Mouse (Mus musculus) kidney, embryonic 16.5 days (tissue): Measurements from ENCODE around the gene Slc4a2. TPM values are rescaled to one million over a fixed set of nuclear protein-coding genes. Genes with fewer than 3 reads are reported as not detected.
"Not testable (repeated sequence)": the region's sequence is repeated elsewhere in the genome, so short reads cannot be mapped to it uniquely, and the experiment has no call there.

Source experiments
- ATAC-seq: fragments of 200-750 bp; cut with Nextera tagmentation; 2 replicates; pipeline ENCODE4 v1.8.0; 2017; ENCODE audit warnings: moderate TSS enrichment; ENCODE audit not compliant: low FRiP score, low TSS enrichment
- H3K27ac ChIP-seq: fragments of 300-500 bp; sonication (generic); 2 replicates; pipeline ENCODE4 v1.5.1; 2014; ENCODE audit warnings: low read length
- H3K27me3 ChIP-seq: fragments of 300-500 bp; sonication (generic); 2 replicates; pipeline ENCODE4 v1.6.1; 2014; ENCODE audit warnings: low read length, control low read depth, mixed read lengths; ENCODE audit not compliant: insufficient read depth
- H3K36me3 ChIP-seq: fragments of 300-500 bp; sonication (generic); 2 replicates; pipeline ENCODE4 v1.6.1; 2014; ENCODE audit warnings: low read length, control low read depth, mixed read lengths; ENCODE audit not compliant: insufficient read depth
- H3K4me1 ChIP-seq: fragments of 300-500 bp; sonication (generic); 2 replicates; pipeline ENCODE4 v1.6.1; 2014; ENCODE audit warnings: low read length, control low read depth, mixed read lengths; ENCODE audit not compliant: insufficient read depth
- H3K4me2 ChIP-seq: fragments of 300-500 bp; sonication (generic); replicated peaks from 2 replicates; pipeline ENCODE4 v1.6.1; 2014; ENCODE audit warnings: low read depth, low read length
- H3K4me3 ChIP-seq: fragments of 300-500 bp; sonication (generic); 2 replicates; pipeline ENCODE4 v1.5.1; 2014; ENCODE audit warnings: mild to moderate bottlenecking, low read length
- H3K9ac ChIP-seq: fragments of 300-500 bp; sonication (generic); replicated peaks from 2 replicates; pipeline ENCODE4 v1.6.1; 2014; ENCODE audit warnings: low read length
- H3K9me3 ChIP-seq: fragments of 300-500 bp; sonication (generic); 2 replicates; pipeline ENCODE4 v1.6.1; 2016; ENCODE audit warnings: low read length, control low read depth
- WGBS: fragments of 180-500 bp; shearing (Covaris S2); extraction: QIAGEN DNeasy Blood & Tissue Kit; methylation state at CpG from one replicate; pipeline ENCODE4 v1.1.7; 2014; 5-methylcytosine and 5-hydroxymethylcytosine counted together
- polyA plus RNA-seq: library from polyadenylated mRNA; unstranded; fragments of >200 nt; fragmentation: Nextera tagmentation; extraction: Ambion mirVana; gene quantifications from 2 replicates; pipeline ENCODE4 v1.2.1, GENCODE M21; 2015

Slc4a2 gene
- polyA plus RNA-seq, 1 experiment from 2014 or later = 53.8 TPM

- Histone ChIP-seq H3K4me1 (peaks cover 19% of the 10 kb centered on the region; the same call in 1 of the 2 replicates), H3K27me3 (peaks cover 3% of the 10 kb centered on the region; the same call in 1 of the 2 replicates), H3K4me3 (peak within 1 kb of the TSS; percentile 58), H3K27ac (peak within 1 kb of the TSS; percentile 54), H3K4me2 (peak within 1 kb of the TSS; percentile 53), H3K9ac (peak within 1 kb of the TSS; percentile 76), H3K36me3 (no peaks in the 10 kb centered on the region), H3K9me3 (no peaks in the 10 kb centered on the region)
- 23% methylated on average over 7 of the region's 7 CpGs for WGBS
- no peak for ATAC-seq
These were observed 30.1 kb upstream of the Slc4a2 start, which contains the start of gene Abcb8 for GRCm38 (mm10) chr5:24393392-24393997. Gene Abcb8, plus strand, starts transcription at chr5:24393663.

GRCm38 (mm10) chr5:24394165-24394894 lies 29.3 kb upstream of the Slc4a2 start:
- peaks cover 16% of the 10 kb centered on the region; the same call in 1 of the 2 replicates for H3K4me1 ChIP-seq
- H3K4me2 ChIP-seq = peak overlapping the region; percentile 53
- no peaks in the 10 kb centered on the region for H3K36me3 ChIP-seq
- H3K27me3 ChIP-seq = no peaks in the 10 kb centered on the region
- H3K9ac ChIP-seq = peak overlapping the region; percentile 76
- H3K27ac ChIP-seq = peak overlapping the region; percentile 54
- peak overlapping the region; percentile 58 for H3K4me3 ChIP-seq
- ATAC-seq = peak; percentile 97
- WGBS = under 1% methylated on average over 36 of the region's 36 CpGs
- no peaks in the 10 kb centered on the region for H3K9me3 ChIP-seq

DNA sequence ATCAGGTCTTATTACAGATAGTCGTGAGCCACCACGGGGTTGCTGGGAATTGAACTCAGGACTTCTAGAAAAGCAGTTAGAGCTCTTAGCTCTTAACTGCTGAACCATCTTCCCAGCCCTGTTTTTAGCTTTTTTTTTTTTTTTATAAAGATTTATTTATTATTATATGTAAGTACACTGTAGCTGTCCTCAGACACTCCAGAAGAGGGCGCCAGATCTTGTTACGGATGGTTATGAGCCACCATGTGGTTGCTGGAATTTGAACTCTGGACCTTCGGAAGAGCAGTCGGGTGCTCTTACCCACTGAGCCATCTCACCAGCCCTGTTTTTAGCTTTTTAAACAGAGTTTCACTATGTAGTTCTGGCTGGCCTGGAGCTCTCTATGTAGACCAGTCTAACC lies 27.4 kb upstream of the Slc4a2 start:
- H3K4me3 ChIP-seq, H3K36me3 ChIP-seq, H3K4me1 ChIP-seq, H3K9me3 ChIP-seq, H3K9ac ChIP-seq, ATAC-seq, H3K4me2 ChIP-seq, H3K27ac ChIP-seq, H3K27me3 ChIP-seq: not testable (repeated sequence)
- WGBS = 90% methylated on average over 6 of the region's 6 CpGs

DNA sequence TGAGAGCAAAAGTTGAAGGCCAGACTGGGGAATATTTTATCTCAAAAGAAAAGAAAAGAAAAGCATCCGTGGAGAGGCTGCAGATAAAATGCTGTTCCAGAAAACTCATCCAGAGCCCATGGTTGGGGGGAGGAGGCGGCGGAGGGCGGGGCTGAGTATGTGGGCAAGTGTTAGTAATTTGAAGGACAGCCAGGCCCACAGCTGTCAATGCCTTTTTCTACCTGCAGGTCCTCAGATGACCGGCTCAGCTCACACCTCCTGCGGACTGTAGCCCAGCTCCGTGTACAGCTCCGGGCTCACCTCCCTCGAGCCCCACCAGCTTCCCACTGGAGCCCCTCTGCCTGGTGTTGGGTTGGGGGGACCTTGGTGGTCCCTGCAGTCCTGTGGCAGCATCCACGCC lies 24.0 kb upstream of the Slc4a2 start:
- no peaks in the 10 kb centered on the region for H3K9me3 ChIP-seq
- no peak overlapping the region for H3K27ac ChIP-seq
- no peak overlapping the region for H3K9ac ChIP-seq
- H3K4me2 ChIP-seq = no peak overlapping the region
- no peaks in the 10 kb centered on the region for H3K27me3 ChIP-seq
- ATAC-seq = no peak
- 89% methylated on average over 10 of the region's 10 CpGs for WGBS
- H3K4me1 ChIP-seq = peaks cover 5% of the 10 kb centered on the region; the same call in 1 of the 2 replicates
- peaks cover 5% of the 10 kb centered on the region for H3K36me3 ChIP-seq
- no peak overlapping the region for H3K4me3 ChIP-seq

DNA sequence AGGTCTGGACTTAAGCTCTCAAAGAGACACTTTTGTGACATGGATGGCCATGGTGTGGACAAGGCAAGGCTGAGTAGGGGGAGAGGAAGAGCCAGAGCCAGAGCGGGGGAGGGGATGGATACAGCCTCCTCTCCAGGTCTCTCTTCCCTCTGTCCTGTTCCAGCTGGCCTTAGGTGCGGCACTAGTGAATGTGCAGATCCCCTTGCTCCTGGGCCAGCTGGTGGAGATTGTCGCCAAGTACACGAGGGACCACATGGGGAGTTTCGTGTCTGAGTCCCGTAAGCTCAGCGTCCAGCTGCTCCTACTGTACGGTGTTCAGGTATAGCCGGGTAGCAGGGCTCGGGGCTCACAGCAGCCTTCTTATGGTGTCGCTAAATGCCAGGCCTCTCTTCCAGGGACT lies 23.3 kb upstream of the Slc4a2 start:
- Histone ChIP-seq H3K4me3 (no peak overlapping the region), H3K27me3 (no peaks in the 10 kb centered on the region), H3K27ac (no peak overlapping the region), H3K9ac (no peak overlapping the region), H3K9me3 (no peaks in the 10 kb centered on the region), H3K36me3 (peaks cover 5% of the 10 kb centered on the region), H3K4me1 (no peaks in the 10 kb centered on the region), H3K4me2 (no peak overlapping the region)
- ATAC-seq = no peak
- 94% methylated on average over 11 of the region's 11 CpGs for WGBS

DNA sequence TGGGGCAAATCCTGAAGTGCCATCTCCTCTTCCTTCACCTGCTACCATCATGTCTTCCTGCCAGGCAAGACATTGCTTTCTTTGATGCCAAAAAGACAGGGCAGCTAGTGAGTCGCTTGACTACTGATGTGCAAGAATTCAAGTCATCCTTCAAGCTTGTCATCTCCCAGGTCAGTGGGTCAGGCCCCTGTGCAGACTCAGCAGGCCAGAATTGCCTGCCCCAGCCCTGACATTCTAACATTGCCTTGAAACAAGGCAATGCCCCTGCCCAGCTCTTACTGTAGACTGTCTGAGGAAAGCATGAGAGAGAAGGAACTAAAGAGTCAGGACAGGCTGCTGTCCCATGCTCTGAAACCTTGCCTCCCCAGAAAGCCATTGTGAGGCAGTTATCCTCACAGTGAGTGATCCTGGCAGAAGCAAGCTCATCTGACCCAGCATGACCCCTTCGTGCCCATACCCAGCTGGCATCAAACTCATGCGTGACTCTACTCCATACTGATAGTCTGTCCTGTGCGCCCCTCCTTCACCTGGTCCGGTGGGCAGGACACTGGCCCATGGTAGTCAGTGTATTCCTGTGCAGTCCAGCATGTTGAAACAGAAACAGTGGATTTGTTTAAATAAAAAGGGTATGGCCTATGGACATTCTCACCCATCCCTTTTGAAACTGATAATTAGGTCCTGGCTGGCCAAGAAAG lies 22.6 kb upstream of the Slc4a2 start:
- no peak overlapping the region for H3K4me3 ChIP-seq
- no peaks in the 10 kb centered on the region for H3K9me3 ChIP-seq
- no peak for ATAC-seq
- 90% methylated on average over 5 of the region's 5 CpGs for WGBS
- H3K36me3 ChIP-seq = peaks cover 8% of the 10 kb centered on the region
- no peaks in the 10 kb centered on the region for H3K27me3 ChIP-seq
- no peak overlapping the region for H3K9ac ChIP-seq
- H3K27ac ChIP-seq = no peak overlapping the region
- no peaks in the 10 kb centered on the region for H3K4me1 ChIP-seq
- no peak overlapping the region for H3K4me2 ChIP-seq

DNA sequence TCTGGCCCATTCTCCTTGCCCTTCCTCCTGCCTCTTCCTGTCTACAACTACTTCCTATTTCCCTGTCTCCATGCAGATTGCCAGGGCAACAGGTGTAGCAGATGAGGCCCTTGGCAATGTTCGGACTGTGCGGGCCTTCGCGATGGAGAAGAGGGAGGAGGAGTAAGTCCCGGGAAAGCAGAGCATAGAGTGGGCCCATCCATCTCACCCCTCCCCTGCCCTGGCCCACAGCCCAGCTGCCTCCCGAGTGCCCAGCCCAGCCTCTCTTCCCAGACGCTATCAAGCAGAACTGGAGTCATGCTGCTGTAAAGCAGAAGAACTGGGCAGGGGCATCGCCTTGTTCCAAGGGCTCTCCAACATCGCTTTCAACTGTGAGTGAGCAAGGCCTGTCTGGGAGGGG lies 21.7 kb upstream of the Slc4a2 start:
- no peaks in the 10 kb centered on the region for H3K9me3 ChIP-seq
- H3K4me2 ChIP-seq = no peak overlapping the region
- H3K9ac ChIP-seq = no peak overlapping the region
- no peaks in the 10 kb centered on the region for H3K4me1 ChIP-seq
- WGBS = 89% methylated on average over 9 of the region's 9 CpGs
- H3K27ac ChIP-seq = no peak overlapping the region
- H3K4me3 ChIP-seq = no peak overlapping the region
- no peak for ATAC-seq
- H3K27me3 ChIP-seq = no peaks in the 10 kb centered on the region
- peaks cover 17% of the 10 kb centered on the region for H3K36me3 ChIP-seq

GRCm38 (mm10) chr5:24404594-24405360 lies 18.9 kb upstream of the Slc4a2 start:
- no peaks in the 10 kb centered on the region for H3K27me3 ChIP-seq
- ATAC-seq = no peak
- H3K9me3 ChIP-seq = no peaks in the 10 kb centered on the region
- H3K9ac ChIP-seq = no peak overlapping the region
- no peak overlapping the region for H3K4me3 ChIP-seq
- 80% methylated on average over 6 of the region's 6 CpGs for WGBS
- no peak overlapping the region for H3K4me2 ChIP-seq
- no peak overlapping the region for H3K27ac ChIP-seq
- H3K4me1 ChIP-seq = no peaks in the 10 kb centered on the region
- peaks cover 21% of the 10 kb centered on the region for H3K36me3 ChIP-seq

DNA sequence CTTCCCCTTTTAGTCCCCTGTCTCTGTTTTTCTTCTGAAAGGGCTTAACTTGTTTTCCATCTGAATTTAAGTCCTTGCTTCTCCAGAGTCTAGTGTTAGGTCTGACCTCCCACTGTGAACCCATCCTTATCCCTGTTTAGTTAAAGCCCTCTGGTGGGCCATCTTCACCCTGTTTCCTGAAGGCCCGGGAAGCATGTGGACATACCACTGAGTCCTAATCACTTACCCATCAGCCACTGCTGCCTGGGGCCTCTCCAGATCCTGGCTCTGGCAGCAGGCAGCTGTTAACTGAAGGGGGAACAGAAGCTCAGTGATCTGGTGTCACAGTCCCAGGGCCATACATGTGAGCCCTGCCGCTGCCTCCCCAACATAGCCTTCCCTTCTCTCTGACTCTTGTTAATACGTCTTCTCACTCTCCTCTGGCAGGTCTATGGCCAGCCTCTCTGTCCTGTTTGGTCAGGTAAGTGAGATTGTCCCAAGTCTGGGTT lies 18.2 kb upstream of the Slc4a2 start:
- WGBS = 65% methylated on average over 3 of the region's 3 CpGs
- no peaks in the 10 kb centered on the region for H3K27me3 ChIP-seq
- H3K4me3 ChIP-seq = no peak overlapping the region
- H3K36me3 ChIP-seq = peaks cover 21% of the 10 kb centered on the region
- no peaks in the 10 kb centered on the region for H3K9me3 ChIP-seq
- no peaks in the 10 kb centered on the region for H3K4me1 ChIP-seq
- H3K4me2 ChIP-seq = no peak overlapping the region
- no peak overlapping the region for H3K27ac ChIP-seq
- no peak overlapping the region for H3K9ac ChIP-seq
- no peak for ATAC-seq
